Mouse (Mus musculus) midbrain, embryonic 10.5 days (tissue): ENCODE measurements around the gene A330070K13Rik. TPM values are rescaled to one million over a fixed set of nuclear protein-coding genes. Genes with fewer than 3 reads are reported as not detected.

Source experiments
- polyA plus RNA-seq: library from polyadenylated mRNA; unstranded; fragments of >200 nt; fragmentation: Nextera tagmentation; extraction: Ambion mirVana; gene quantifications from 2 replicates; pipeline ENCODE4 v1.2.1, GENCODE M21; 2016

The A330070K13Rik gene
- polyA plus RNA-seq, 1 experiment from 2014 or later: not detected

Other genes starting within 250 kb of the A330070K13Rik start
- 6.3 and 7.2 TPM in 2 replicates for gene Kctd7, start 239.8 kb downstream of the A330070K13Rik start, polyA plus RNA-seq
- 25.0 and 28.4 TPM in 2 replicates for gene Rabgef1, start 212.8 kb downstream of the A330070K13Rik start, polyA plus RNA-seq
- gene Tmem248, start 167.6 kb downstream of the A330070K13Rik start, polyA plus RNA-seq: 37.0 and 37.5 TPM in 2 replicates
- 77.6 and 80.9 TPM in 2 replicates for gene Sbds, start 129.1 kb downstream of the A330070K13Rik start, polyA plus RNA-seq
- gene Tyw1, start 129.0 kb downstream of the A330070K13Rik start, polyA plus RNA-seq: 35.0 and 36.1 TPM in 2 replicates
- 0.33 and 0.45 TPM in 2 replicates for gene Caln1, start 15.2 kb downstream of the A330070K13Rik start, polyA plus RNA-seq